Mouse (Mus musculus) midbrain, embryonic 11.5 days (tissue): Measurements from ENCODE around the gene Usp20. TPM values are rescaled to one million over a fixed set of nuclear protein-coding genes. Genes with fewer than 3 reads are reported as not detected.
"Not testable (repeated sequence)": the region's sequence is repeated elsewhere in the genome, so short reads cannot be mapped to it uniquely, and the experiment has no call there.

ENCODE experiments used
- ATAC-seq: fragments of 200-750 bp; cut with Nextera tagmentation; 2 replicates; pipeline ENCODE4 v1.8.0; 2017; ENCODE audit warnings: moderate TSS enrichment, moderate library complexity; ENCODE audit not compliant: low FRiP score
- DNase-seq: peaks from one replicate; pipeline ENCODE4 v3.0.0; 2015; ENCODE audit warnings: low spot score; ENCODE audit errors: missing footprints
- H3K27ac ChIP-seq: fragments of 300-500 bp; sonication (generic); 2 replicates; pipeline ENCODE4 v1.5.1; 2014; ENCODE audit warnings: low read depth, low read length
- H3K27me3 ChIP-seq: fragments of 300-500 bp; sonication (generic); 2 replicates; pipeline ENCODE4 v1.6.1; 2014; ENCODE audit warnings: mild to moderate bottlenecking, low read length, moderate library complexity, mixed read lengths; ENCODE audit not compliant: control insufficient read depth, insufficient read depth
- H3K36me3 ChIP-seq: fragments of 300-500 bp; sonication (generic); 2 replicates; pipeline ENCODE4 v1.6.1; 2014; ENCODE audit warnings: mild to moderate bottlenecking, low read length, moderate library complexity, mixed read lengths; ENCODE audit not compliant: control insufficient read depth, insufficient read depth
- H3K4me1 ChIP-seq: fragments of 300-500 bp; sonication (generic); 2 replicates; pipeline ENCODE4 v1.6.1; 2014; ENCODE audit warnings: low read length; ENCODE audit not compliant: control insufficient read depth, insufficient read depth
- H3K4me2 ChIP-seq: fragments of 300-500 bp; sonication (generic); 2 replicates; pipeline ENCODE4 v1.6.1; 2014; ENCODE audit warnings: mild to moderate bottlenecking, moderate library complexity
- H3K4me3 ChIP-seq: fragments of 300-500 bp; sonication (generic); 2 replicates; pipeline ENCODE4 v1.5.1; 2014; ENCODE audit warnings: low read depth, low read length
- H3K9ac ChIP-seq: fragments of 300-500 bp; sonication (generic); 2 replicates; pipeline ENCODE4 v1.6.1; 2014; ENCODE audit warnings: low read length
- H3K9me3 ChIP-seq: fragments of 300-500 bp; sonication (generic); 2 replicates; pipeline ENCODE4 v1.6.1; 2016; ENCODE audit warnings: low read length; ENCODE audit not compliant: control insufficient read depth
- WGBS: fragments of 180-500 bp; shearing (Covaris S2); extraction: QIAGEN DNeasy Blood & Tissue Kit; methylation state at CpG from one replicate; pipeline ENCODE4 v1.1.7; 2014; 5-methylcytosine and 5-hydroxymethylcytosine counted together
- polyA plus RNA-seq: library from polyadenylated mRNA; unstranded; fragments of >200 nt; fragmentation: Nextera tagmentation; extraction: Ambion mirVana; gene quantifications from 2 replicates; pipeline ENCODE4 v1.2.1, GENCODE M21; 2014

The Usp20 gene
- polyA plus RNA-seq, result 12.3 and 14.1 TPM in 2 replicates

DNA sequence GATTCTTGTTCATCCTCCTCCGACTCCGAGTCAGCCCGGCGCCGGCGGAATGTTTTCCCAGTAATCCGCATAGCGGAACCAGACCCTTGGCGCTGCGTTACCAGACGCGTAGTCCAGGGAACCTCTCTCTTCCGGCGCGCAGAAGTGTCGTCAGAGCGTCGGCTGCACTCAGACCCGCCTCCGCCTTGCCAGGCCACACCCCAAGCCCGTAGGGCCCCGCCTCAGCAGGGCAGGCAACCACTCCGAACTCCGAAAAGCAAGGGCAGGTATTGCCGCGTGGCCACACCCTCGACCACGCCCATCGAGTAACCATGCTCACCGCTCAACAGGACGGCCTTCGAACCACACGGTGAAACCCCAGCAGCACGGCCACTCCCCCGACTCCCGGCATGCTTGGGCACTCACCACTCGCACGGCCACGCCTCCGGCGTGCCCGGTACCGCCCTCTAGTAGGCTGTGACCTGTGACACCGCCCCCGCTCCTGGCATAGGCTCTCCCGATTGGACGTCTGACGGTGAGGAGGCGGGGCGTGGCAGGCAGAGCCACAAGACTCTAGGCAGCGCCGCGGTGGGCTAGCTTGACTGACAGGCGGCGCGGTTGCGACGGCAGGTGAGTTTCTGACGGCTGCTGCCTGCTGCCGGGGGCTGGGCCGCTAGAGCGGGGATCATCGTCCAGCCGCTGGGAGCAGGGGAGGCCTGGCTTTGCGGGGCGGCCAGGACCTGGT, at the start of gene Usp20, which contains the start of gene BC005624:
Gene Usp20 (plus strand): TSS at position 490 of the 724 bp plus-strand sequence.
Gene BC005624 (minus strand): TSS at position 412 of the 724 bp plus-strand sequence.
- peaks cover 9% of the 10 kb centered on the region; the same call in 1 of the 2 replicates for H3K36me3 ChIP-seq
- H3K27me3 ChIP-seq, result no peaks in the 10 kb centered on the region
- H3K4me2 ChIP-seq, result peak within 1 kb of the TSS; percentile 68
- no peak within 1 kb of the TSS for H3K27ac ChIP-seq
- peak within 1 kb of the TSS; percentile 77 for H3K9ac ChIP-seq
- DNase-seq (peak; percentile 100), ATAC-seq (peak; percentile 99)
- WGBS, result under 1% methylated on average over 66 of the region's 66 CpGs
- H3K4me1 ChIP-seq, result peaks cover 12% of the 10 kb centered on the region
- no peaks in the 10 kb centered on the region for H3K9me3 ChIP-seq
- H3K4me3 ChIP-seq, result peak within 1 kb of the TSS; percentile 82

DNA sequence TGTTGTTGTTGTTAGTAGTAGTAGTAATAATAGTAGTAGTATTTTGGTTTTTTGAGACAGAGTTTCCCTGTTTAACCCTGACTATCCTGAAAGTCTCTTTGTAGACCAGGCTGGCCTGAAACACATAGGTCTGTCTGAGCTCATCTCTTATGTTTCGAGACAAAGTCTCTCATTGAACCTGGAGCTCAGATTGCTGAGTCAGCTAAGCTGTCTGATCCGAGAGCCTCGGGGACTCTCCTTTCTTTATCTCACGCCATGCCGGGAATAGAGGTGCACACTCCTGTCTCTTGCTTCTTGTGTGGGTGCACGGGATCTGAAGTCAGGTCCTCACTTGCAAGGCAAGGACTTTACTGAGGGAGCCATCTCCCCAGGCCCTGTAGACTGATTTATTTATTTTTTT, 49.0 kb upstream of the Usp20 start:
- H3K4me1 ChIP-seq, result peaks cover 5% of the 10 kb centered on the region; the same call in 1 of the 2 replicates
- H3K27me3 ChIP-seq, result no peaks in the 10 kb centered on the region; the same call in none of the 2 replicates
- no peaks in the 10 kb centered on the region for H3K9me3 ChIP-seq
- H3K4me3 ChIP-seq, result no peak overlapping the region
- H3K36me3 ChIP-seq, result no peaks in the 10 kb centered on the region
- no peak overlapping the region for H3K4me2 ChIP-seq
- no peak overlapping the region for H3K27ac ChIP-seq
- no peak overlapping the region for H3K9ac ChIP-seq
- DNase-seq (no peak), ATAC-seq (no peak)
- WGBS, result 54% methylated on average over 6 of the region's 6 CpGs

DNA sequence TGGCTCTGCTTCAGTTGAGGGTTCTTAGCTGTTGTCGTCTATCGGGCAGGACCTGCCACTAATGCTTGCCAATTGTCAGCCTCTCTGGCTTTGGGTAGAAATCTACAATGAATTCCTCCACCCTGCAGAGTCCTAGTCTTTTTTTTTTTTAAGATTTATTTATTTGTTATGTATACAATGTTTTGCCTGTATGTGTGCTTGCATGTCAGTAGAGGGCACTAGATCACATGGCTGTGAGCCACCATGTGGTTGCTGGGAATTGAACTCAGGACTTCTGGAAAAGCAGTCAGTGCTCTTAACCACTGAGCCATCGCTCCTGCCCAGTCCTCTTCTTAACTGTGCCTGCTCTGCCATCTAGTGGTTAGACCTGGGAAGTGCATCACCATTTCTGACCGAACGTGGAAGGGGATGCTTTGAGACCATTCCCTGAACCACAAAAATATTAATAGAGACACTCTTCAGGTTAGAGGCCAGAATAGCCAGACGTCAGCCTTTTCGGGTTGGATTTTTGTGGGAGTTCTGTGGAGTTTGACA, 48.1 kb upstream of the Usp20 start:
- WGBS, result 25% methylated on average over 7 of the region's 7 CpGs
- Histone ChIP-seq H3K36me3 (no peaks in the 10 kb centered on the region), H3K4me1 (peaks cover 5% of the 10 kb centered on the region; the same call in 1 of the 2 replicates), H3K4me3 (no peak overlapping the region), H3K9ac (no peak overlapping the region), H3K27ac (no peak overlapping the region), H3K27me3 (no peaks in the 10 kb centered on the region; the same call in none of the 2 replicates), H3K4me2 (no peak overlapping the region), H3K9me3 (no peaks in the 10 kb centered on the region)
- peak; percentile 99 for DNase-seq
- no peak for ATAC-seq

DNA sequence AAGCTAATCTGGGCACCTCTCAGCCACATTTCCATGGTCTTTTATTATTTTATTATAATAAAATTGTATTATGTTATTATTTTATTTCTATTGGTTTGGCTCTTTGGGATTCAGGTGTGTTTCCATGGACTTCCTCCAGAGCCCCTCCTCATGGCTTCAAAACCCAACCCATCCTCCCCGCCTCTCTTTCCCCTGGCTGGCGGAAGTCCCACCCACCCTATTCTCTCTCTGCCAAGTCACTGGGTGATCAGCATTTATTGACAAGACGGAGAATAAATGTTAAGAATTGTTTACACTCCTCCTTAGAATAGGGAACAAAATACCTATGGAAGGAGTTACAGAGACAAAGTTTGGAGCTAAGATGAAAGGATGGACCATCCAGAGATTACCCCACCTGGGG, 45.3 kb upstream of the Usp20 start:
- Histone ChIP-seq H3K27ac (no peak overlapping the region), H3K4me1 (no peaks in the 10 kb centered on the region), H3K4me2 (no peak overlapping the region), H3K27me3 (no peaks in the 10 kb centered on the region; the same call in 1 of the 2 replicates), H3K9ac (no peak overlapping the region), H3K9me3 (no peaks in the 10 kb centered on the region), H3K4me3 (no peak overlapping the region), H3K36me3 (no peaks in the 10 kb centered on the region)
- 82% methylated on average over 3 of the region's 3 CpGs for WGBS
- no peak for DNase-seq
- ATAC-seq, result no peak

DNA sequence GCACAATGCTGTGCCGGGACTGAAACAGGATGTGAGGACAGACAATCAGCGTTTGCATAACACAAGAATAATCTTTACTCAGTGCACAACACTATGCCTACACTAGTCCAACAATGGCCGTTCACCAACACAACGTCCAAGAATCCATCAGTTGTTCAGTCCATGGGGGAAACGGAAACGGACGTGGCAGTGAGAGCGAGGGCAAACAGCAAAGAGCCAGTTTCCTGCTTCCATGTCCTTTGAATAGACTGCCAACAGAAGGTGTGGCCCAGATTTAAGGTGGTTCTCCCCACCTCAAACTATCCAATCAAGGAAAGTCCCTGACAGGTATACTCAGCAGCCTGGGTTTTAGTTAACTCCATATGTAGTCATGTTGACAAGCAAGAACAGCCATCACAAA, 44.3 kb upstream of the Usp20 start:
- ATAC-seq, result no peak
- Histone ChIP-seq H3K27me3 (no peaks in the 10 kb centered on the region; the same call in 1 of the 2 replicates), H3K36me3 (no peaks in the 10 kb centered on the region), H3K4me1 (peaks cover 2% of the 10 kb centered on the region; the same call in 1 of the 2 replicates), H3K27ac (no peak overlapping the region), H3K9ac (no peak overlapping the region), H3K9me3 (no peaks in the 10 kb centered on the region), H3K4me3 (no peak overlapping the region), H3K4me2 (no peak overlapping the region)
- 91% methylated on average over 8 of the region's 8 CpGs for WGBS
- peak; percentile 45 for DNase-seq

DNA sequence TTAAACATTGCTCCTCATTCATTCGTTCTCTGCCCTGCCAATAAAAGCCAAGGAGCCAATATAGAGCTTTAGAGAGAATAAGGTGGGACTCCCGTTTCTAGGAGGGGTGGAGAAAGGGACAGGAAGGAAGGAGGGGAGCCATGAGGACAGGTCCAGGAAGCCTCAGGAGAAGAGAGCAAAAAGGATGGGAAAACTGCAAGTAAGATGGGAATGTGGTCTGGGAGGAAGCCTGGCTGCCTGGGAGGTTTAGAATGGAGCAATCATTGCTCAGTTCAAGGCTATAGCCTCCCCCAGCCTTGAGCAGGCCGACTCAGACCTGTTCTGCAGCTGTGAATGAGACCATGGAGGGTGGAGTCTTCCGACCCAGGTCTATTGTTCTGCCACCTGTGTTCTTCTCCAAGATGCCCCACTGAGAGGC, 43.5 kb upstream of the Usp20 start:
- Histone ChIP-seq H3K27ac (no peak overlapping the region), H3K9me3 (no peaks in the 10 kb centered on the region), H3K9ac (no peak overlapping the region), H3K4me1 (peaks cover 2% of the 10 kb centered on the region; the same call in 1 of the 2 replicates), H3K4me2 (no peak overlapping the region), H3K36me3 (no peaks in the 10 kb centered on the region), H3K27me3 (no peaks in the 10 kb centered on the region; the same call in 1 of the 2 replicates), H3K4me3 (no peak overlapping the region)
- WGBS, result 52% methylated on average over 4 of the region's 4 CpGs
- ATAC-seq, result no peak
- peak; percentile 74 for DNase-seq

DNA sequence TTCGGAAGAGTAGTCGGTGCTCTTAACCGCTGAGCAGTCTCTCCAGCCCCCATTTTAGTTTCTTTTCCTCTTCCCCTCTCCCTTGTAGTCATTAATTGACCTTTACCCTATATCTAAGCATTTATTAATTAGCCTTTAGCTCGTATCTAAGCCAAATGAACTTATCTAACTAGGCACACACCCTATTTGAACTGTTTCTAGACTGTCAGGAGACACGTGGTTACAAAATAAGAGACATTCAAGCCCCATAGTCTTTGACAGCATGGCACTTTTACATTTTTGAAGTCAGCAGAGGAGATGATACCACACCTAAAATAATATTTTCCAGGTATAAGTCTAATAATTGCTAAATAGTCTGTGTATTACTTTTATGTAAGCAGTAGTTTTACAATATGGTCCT, 40.5 kb upstream of the Usp20 start:
- H3K27me3 ChIP-seq, result no peaks in the 10 kb centered on the region
- H3K4me1 ChIP-seq, result peaks cover 2% of the 10 kb centered on the region; the same call in 1 of the 2 replicates
- H3K9me3 ChIP-seq, result no peaks in the 10 kb centered on the region
- no peak overlapping the region for H3K9ac ChIP-seq
- no peak overlapping the region for H3K27ac ChIP-seq
- no peak overlapping the region for H3K4me3 ChIP-seq
- no peak overlapping the region for H3K4me2 ChIP-seq
- peak; percentile 4 for DNase-seq
- ATAC-seq, result no peak
- 87% methylated on average over 5 of the region's 5 CpGs for WGBS
- H3K36me3 ChIP-seq, result no peaks in the 10 kb centered on the region

DNA sequence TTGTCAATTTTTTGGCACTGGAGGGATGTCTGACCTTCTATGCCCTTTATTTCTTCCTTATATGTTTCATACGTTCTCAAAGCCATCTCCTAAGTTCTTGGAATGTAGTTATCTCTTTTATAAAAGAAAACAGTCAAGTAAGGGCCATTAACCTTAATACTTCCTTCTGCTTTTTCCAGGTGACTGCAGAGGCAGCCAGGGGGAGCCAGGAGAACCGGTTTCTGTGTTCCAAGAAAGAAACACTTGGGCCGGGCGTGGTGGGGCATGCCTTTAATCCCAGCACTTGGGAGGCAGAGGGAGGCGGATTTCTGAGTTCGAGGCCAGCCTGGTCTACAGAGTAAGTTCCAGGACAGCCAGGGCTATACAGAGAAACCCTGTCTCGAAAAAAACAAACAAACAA, 40.0 kb upstream of the Usp20 start:
- not testable (repeated sequence) for H3K27ac ChIP-seq, H3K4me2 ChIP-seq
- WGBS, result 53% methylated on average over 7 of the region's 7 CpGs

DNA sequence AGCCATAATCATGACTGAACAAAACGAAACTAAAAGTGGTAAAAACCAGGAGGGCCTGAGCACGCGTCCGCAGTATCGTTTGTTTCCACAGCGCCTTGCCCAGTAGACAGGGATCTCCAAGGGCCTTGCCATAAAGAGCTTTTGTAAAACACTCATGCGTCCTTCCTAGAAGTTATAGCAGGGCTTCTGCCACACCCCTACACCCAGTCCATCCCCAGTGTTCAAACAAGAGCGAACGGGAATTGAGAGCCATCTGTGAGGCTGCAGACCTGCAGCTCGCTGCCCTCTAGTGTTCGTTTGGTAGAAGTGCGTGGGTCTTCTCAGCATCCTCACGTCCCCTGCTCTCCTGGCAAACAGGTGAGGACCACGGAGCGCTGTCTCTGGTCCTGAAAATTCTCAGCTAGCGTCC, 39.5 kb upstream of the Usp20 start:
- peaks cover 2% of the 10 kb centered on the region; the same call in 1 of the 2 replicates for H3K4me1 ChIP-seq
- WGBS, result 30% methylated on average over 16 of the region's 16 CpGs
- no peak overlapping the region for H3K27ac ChIP-seq
- H3K27me3 ChIP-seq, result no peaks in the 10 kb centered on the region
- peak overlapping the region; percentile 36; the same call in 1 of the 2 replicates for H3K9ac ChIP-seq
- DNase-seq, result peak; percentile 89
- no peaks in the 10 kb centered on the region for H3K36me3 ChIP-seq
- H3K4me2 ChIP-seq, result peak overlapping the region; percentile 25; the same call in 1 of the 2 replicates
- 0 out of 2 replicates have a peak overlapping the region, but pooled peaks have one; percentile 11 for H3K4me3 ChIP-seq
- no peak for ATAC-seq
- H3K9me3 ChIP-seq, result no peaks in the 10 kb centered on the region

More for the DNA sequence above, 40.0 kb upstream of the Usp20 start:
- not testable (repeated sequence) for DNase-seq, H3K27me3 ChIP-seq, H3K36me3 ChIP-seq, H3K4me1 ChIP-seq, H3K9me3 ChIP-seq, H3K4me3 ChIP-seq, H3K9ac ChIP-seq, ATAC-seq
